Mouse (Mus musculus) kidney, postnatal 0 days (tissue): ENCODE results near the gene Gm20521. TPM values are rescaled to one million over a fixed set of nuclear protein-coding genes. Genes with fewer than 3 reads are reported as not detected.
"Not testable (repeated sequence)": the region's sequence is repeated elsewhere in the genome, so short reads cannot be mapped to it uniquely, and the experiment has no call there.

ENCODE experiments used
- ATAC-seq: fragments of 200-750 bp; cut with Nextera tagmentation; replicated peaks from 2 replicates; pipeline ENCODE4 v1.8.0; 2017; ENCODE audit warnings: low read depth, moderate number of reproducible peaks, moderate TSS enrichment, moderate library complexity; ENCODE audit not compliant: low FRiP score
- DNase-seq: peaks from one replicate; pipeline ENCODE4 v3.0.0-alpha.2; 2016; ENCODE audit warnings: low spot score
- H3K27ac ChIP-seq: fragments of 300-500 bp; sonication (generic); 2 replicates; pipeline ENCODE4 v1.5.1; 2014; ENCODE audit warnings: mild to moderate bottlenecking
- H3K27me3 ChIP-seq: fragments of 300-500 bp; sonication (generic); 2 replicates; pipeline ENCODE4 v1.6.1; 2014; ENCODE audit warnings: low read length, mixed read lengths; ENCODE audit not compliant: insufficient read depth
- H3K36me3 ChIP-seq: fragments of 300-500 bp; sonication (generic); 2 replicates; pipeline ENCODE4 v1.6.1; 2014; ENCODE audit warnings: low read length, mixed read lengths; ENCODE audit not compliant: insufficient read depth
- H3K4me1 ChIP-seq: fragments of 300-500 bp; sonication (generic); replicated peaks from 2 replicates; pipeline ENCODE4 v1.6.1; 2014; ENCODE audit warnings: antibody characterized with exemption, low read length, mixed read lengths; ENCODE audit not compliant: insufficient read depth
- H3K4me2 ChIP-seq: fragments of 300-500 bp; sonication (generic); 2 replicates; pipeline ENCODE4 v1.6.1; 2014; ENCODE audit warnings: mild to moderate bottlenecking, low read length, moderate library complexity, mixed read lengths
- H3K4me3 ChIP-seq: fragments of 300-500 bp; sonication (generic); replicated peaks from 2 replicates; pipeline ENCODE4 v1.5.1; 2014; ENCODE audit warnings: low read depth, low read length
- H3K9ac ChIP-seq: fragments of 300-500 bp; sonication (generic); 2 replicates; pipeline ENCODE4 v1.6.1; 2014; ENCODE audit warnings: low read depth, low read length
- H3K9me3 ChIP-seq: fragments of 300-500 bp; sonication (generic); replicated peaks from 2 replicates; pipeline ENCODE4 v1.6.1; 2016; ENCODE audit warnings: low read length, inconsistent platforms, mixed read lengths
- CTCF ChIP-seq: IDR thresholded peaks from 2 replicates; pipeline ENCODE4 v1.5.1; 2016; ENCODE audit warnings: antibody characterized with exemption, low read depth, mild to moderate bottlenecking, moderate library complexity
- WGBS: fragments of 180-500 bp; shearing (Covaris S2); extraction: QIAGEN DNeasy Blood & Tissue Kit; methylation state at CpG from one replicate; pipeline ENCODE4 v1.1.7; 2014; 5-methylcytosine and 5-hydroxymethylcytosine counted together
- polyA plus RNA-seq: library from polyadenylated mRNA; unstranded; fragments of >200 nt; fragmentation: Nextera tagmentation; extraction: Ambion mirVana; gene quantifications from 2 replicates; pipeline ENCODE4 v1.2.1, GENCODE M21; 2015

Gm20521 gene
- polyA plus RNA-seq, 1 experiment from 2014 or later: 1.7 TPM

DNA sequence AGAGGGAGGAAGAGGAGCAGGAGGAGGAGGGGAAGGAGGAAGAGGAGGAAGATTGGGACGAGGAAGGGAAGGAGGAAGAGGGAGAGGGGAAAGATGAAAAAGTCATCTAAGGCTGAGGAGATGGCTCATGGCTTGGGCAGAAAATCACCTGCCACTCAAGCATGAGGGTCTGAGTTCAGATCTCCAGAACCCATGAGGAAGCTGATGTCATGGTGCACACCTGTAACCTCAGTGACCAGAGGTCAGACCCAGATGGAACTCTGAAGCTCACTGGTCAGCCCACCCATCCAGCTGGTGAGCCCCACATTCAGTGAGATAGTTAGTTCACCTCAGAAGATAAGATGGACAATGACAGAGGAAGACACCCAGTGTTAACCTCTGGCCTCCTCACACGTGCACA is 61.7 kb downstream of the Gm20521 start:
- no peaks in the 10 kb centered on the region for H3K4me1 ChIP-seq
- H3K36me3 ChIP-seq: no peaks in the 10 kb centered on the region
- no peak overlapping the region for H3K27ac ChIP-seq
- no peak for DNase-seq
- no peak for ATAC-seq
- no peaks in the 10 kb centered on the region for H3K9me3 ChIP-seq
- H3K9ac ChIP-seq: no peak overlapping the region
- WGBS: 54% methylated on average over 2 of the region's 2 CpGs
- H3K4me3 ChIP-seq: no peak overlapping the region
- no peak for TF ChIP-seq CTCF
- no peak overlapping the region for H3K4me2 ChIP-seq
- no peaks in the 10 kb centered on the region for H3K27me3 ChIP-seq

DNA sequence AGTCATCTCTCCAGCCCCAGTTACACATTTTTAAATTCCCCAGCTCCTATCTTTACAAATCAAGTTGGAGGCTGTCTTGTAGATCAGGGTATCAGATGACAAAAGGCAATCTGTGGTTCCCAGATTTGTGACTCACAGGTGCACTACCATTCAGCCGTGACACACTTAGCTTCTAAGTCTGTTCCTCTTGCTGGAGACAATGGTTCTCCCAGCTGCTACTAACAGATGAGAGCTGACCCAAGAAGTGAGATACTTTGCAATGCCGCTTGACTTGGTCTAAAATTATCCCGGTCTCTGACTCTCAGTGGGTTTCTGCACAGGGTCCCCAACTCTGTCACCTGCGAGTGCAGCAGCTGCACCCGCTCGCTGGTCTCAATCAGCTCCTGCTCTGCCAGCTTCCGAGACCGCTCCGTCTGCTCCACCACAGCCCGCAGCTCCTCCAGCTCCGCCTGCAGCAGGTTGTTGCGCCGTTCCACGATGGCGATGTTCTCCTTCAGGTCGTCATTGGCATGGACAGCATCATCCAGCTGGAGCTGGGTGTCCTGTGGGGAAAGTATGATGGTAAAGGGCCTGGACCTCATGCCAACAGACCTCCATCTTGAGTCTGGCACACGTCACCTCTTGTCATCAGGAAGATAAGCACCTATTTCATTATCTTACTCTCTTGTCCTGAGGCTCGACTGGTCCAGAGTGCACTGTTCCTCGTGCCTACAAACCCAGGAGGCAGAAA is 62.9 kb downstream of the Gm20521 start:
- no peak overlapping the region for H3K4me3 ChIP-seq
- 52% methylated on average over 19 of the region's 19 CpGs for WGBS
- H3K27ac ChIP-seq: no peak overlapping the region
- no peak overlapping the region for H3K9ac ChIP-seq
- H3K27me3 ChIP-seq: no peaks in the 10 kb centered on the region
- ATAC-seq (no peak), DNase-seq (no peak)
- no peak overlapping the region for H3K4me2 ChIP-seq
- no peaks in the 10 kb centered on the region for H3K4me1 ChIP-seq
- no peaks in the 10 kb centered on the region for H3K36me3 ChIP-seq
- no peak for TF ChIP-seq CTCF
- H3K9me3 ChIP-seq: no peaks in the 10 kb centered on the region

DNA sequence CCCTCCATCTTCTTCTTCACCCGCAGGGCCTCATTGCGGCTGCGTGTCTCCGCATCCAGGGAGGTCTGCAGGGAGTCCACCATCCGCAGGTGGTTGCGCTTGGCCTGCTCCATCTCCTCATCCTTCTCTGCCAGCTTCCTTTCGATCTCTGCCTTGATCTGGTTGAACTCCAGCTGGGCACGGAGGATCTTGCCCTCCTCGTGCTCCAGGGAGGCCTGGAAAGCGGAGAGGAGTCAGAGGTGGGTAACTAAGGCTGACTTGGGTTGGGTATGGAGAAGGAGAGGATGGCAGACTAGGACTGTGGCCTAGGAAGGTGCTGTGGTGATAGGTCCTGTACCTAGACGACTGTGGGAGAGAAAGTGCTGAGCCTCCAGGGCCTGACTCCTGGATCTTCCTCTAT is 63.8 kb downstream of the Gm20521 start:
- H3K4me3 ChIP-seq, H3K27me3 ChIP-seq, H3K36me3 ChIP-seq, H3K27ac ChIP-seq, H3K9me3 ChIP-seq, H3K9ac ChIP-seq, H3K4me2 ChIP-seq, DNase-seq, ATAC-seq, H3K4me1 ChIP-seq: not testable (repeated sequence)
- WGBS: 84% methylated on average over 10 of the region's 11 CpGs

Other genes starting within 250 kb of the Gm20521 start
- gene Gm17606, start 242.5 kb upstream of the Gm20521 start, polyA plus RNA-seq: not detected in 2 replicates
- 1.4 and 1.6 TPM in 2 replicates for gene Cdh24, start 242.1 kb upstream of the Gm20521 start, polyA plus RNA-seq
- 102 TPM in 2 replicates for gene 1700123O20Rik, start 197.2 kb upstream of the Gm20521 start, polyA plus RNA-seq
- gene Acin1, start 196.5 kb upstream of the Gm20521 start, polyA plus RNA-seq: 86.7 and 90.1 TPM in 2 replicates
- 0.07 TPM in 1 of 2 replicates, not detected in the other for gene Gm29776, start 184.6 kb upstream of the Gm20521 start, polyA plus RNA-seq
- gene Cebpe, start 171.3 kb upstream of the Gm20521 start, polyA plus RNA-seq: not detected in 2 replicates
- gene Slc7a8, start 101.5 kb upstream of the Gm20521 start, polyA plus RNA-seq: 25.4 and 25.7 TPM in 2 replicates
- gene Rnf212b, start 69.3 kb upstream of the Gm20521 start, polyA plus RNA-seq: 0.80 and 1.2 TPM in 2 replicates
- gene Homez, start 12.5 kb upstream of the Gm20521 start, polyA plus RNA-seq: 18.7 and 19.9 TPM in 2 replicates
- 3.1 and 4.2 TPM in 2 replicates for gene Ppp1r3e, start 5.9 kb upstream of the Gm20521 start, polyA plus RNA-seq
- 5.3 and 5.6 TPM in 2 replicates for gene Bcl2l2, start 64 bp upstream of the Gm20521 start, polyA plus RNA-seq
- 113 and 123 TPM in 2 replicates for gene Pabpn1, start 9.1 kb downstream of the Gm20521 start, polyA plus RNA-seq
- gene Slc22a17, start 29.7 kb downstream of the Gm20521 start, polyA plus RNA-seq: 39.9 and 48.1 TPM in 2 replicates
- gene Efs, start 42.7 kb downstream of the Gm20521 start, polyA plus RNA-seq: 15.0 and 16.0 TPM in 2 replicates
- gene Il25, start 49.3 kb downstream of the Gm20521 start, polyA plus RNA-seq: 0.11 TPM in 1 of 2 replicates, not detected in the other
- 1.9 and 2.1 TPM in 2 replicates for gene Cmtm5, start 52.8 kb downstream of the Gm20521 start, polyA plus RNA-seq
- 0.34 and 0.62 TPM in 2 replicates for gene Myh6, start 83.5 kb downstream of the Gm20521 start, polyA plus RNA-seq
- not detected in 2 replicates for gene Gm17428, start 93.5 kb downstream of the Gm20521 start, polyA plus RNA-seq
- gene Myh7, start 111.2 kb downstream of the Gm20521 start, polyA plus RNA-seq: 0.16 and 0.88 TPM in 2 replicates
- gene Ngdn, start 132.0 kb downstream of the Gm20521 start, polyA plus RNA-seq: 68.9 and 75.7 TPM in 2 replicates
- gene Zfhx2, start 208.9 kb downstream of the Gm20521 start, polyA plus RNA-seq: 2.0 and 2.4 TPM in 2 replicates
- gene Thtpa, start 211.3 kb downstream of the Gm20521 start, polyA plus RNA-seq: 20.8 and 21.6 TPM in 2 replicates
- gene Ap1g2, start 223.2 kb downstream of the Gm20521 start, polyA plus RNA-seq: 15.8 and 16.8 TPM in 2 replicates
- gene Jph4, start 233.5 kb downstream of the Gm20521 start, polyA plus RNA-seq: 0.30 and 0.34 TPM in 2 replicates